Mouse (Mus musculus) thymus, adult 2 months (tissue): ENCODE measurements around the gene P2ry6.

ENCODE experiments used
- CTCF ChIP-seq: fragments of 200-500 bp; IDR thresholded peaks from 2 replicates; pipeline ENCODE4 v1.5.1; 2012; ENCODE audit warnings: mild to moderate bottlenecking, control low read depth, low read length, moderate library complexity, borderline replicate concordance; ENCODE audit not compliant: control insufficient read depth, poor library complexity, insufficient read depth; ENCODE audit errors: extremely low read depth
- POLR2A ChIP-seq: fragments of 200-500 bp; IDR thresholded peaks from 2 replicates; pipeline ENCODE4 v1.6.1; 2012; ENCODE audit warnings: mild to moderate bottlenecking, low read length, control low read depth, moderate library complexity; ENCODE audit not compliant: control insufficient read depth, poor library complexity, insufficient read depth; ENCODE audit errors: extremely low read depth

GRCm38 (mm10) chr7:101003442-101004326 is 29.2 kb upstream of the P2ry6 start:
- TF ChIP-seq CTCF (no peak), POLR2A (no peak)
